In the genomic region with DNA sequence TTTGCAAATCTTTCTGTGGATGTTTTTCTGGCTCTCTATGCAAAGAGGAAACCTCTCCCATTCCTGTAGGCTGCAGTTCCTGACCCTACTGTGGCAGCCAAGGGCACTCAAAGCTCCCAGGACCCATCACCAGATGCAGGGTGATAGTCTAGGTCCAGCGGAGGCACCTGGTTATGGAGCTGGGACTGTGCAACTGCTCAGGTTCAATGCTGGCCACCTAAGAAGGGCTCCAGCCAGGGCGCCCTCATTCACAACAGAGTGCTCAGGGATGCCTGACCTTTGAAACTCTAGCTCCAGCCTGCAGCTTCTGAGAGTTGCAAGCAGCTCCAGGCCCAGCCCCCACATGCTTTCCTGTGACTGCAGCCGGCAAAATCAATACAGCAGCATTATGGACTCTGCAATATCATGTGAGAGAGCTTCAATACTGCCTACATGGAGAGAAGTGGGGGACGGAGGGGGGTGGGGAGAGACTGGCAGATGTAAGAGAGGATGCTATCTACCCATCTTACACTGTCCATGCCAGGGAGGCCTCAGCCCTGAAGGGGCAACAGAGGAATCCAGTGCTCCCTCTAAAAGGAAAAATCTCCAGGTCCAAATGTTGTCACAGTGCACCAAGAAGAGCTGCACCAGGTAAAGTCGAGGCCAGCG, we compare ENCODE assay signal across 9 mouse cellular contexts. TPM values are rescaled to one million over a fixed set of nuclear protein-coding genes. Genes with fewer than 3 reads are reported as not detected.
DNase-seq lines count a peak whose midpoint lies in the region; ATAC-seq lines count a peak whose summit lies in the region.
"Had no signal": no experiment of that assay in that cellular context is flagged by ENCODE, and none has a peak within 500 bp of the region (broad histone marks: within the 10 kb centered on the region; RNA-seq: fewer than 3 reads in every experiment).

No protein-coding gene starts in this region.

- no peaks in the 10 kb centered on the region for H3K9me3 ChIP-seq in heart, embryonic 13.5 days
- no peaks in the 10 kb centered on the region for H3K9me3 ChIP-seq in kidney, embryonic 16.5 days (ENCODE audit: low read length)
- H3K9me3 ChIP-seq in midbrain, embryonic 14.5 days (ENCODE audit: control insufficient read depth, low read length) = no peaks in the 10 kb centered on the region

- H3K27ac ChIP-seq in heart, embryonic 13.5 days (replicated peaks) = peak overlapping the region; percentile 50; the same call in 1 of the 2 replicates
- H3K27ac ChIP-seq in kidney, embryonic 16.5 days (ENCODE audit: low read length) = peak overlapping the region; percentile 41
- 0 out of 2 replicates have a peak overlapping the region, but pooled peaks have one; percentile 34 for H3K27ac ChIP-seq in midbrain, embryonic 14.5 days (replicated peaks; ENCODE audit: low read depth, low read length)

- H3K4me1 ChIP-seq in heart, embryonic 13.5 days = peaks cover 34% of the 10 kb centered on the region
- peaks cover 28% of the 10 kb centered on the region for H3K4me1 ChIP-seq in kidney, embryonic 16.5 days (ENCODE audit: insufficient read depth, low read length)
- peaks cover 23% of the 10 kb centered on the region for H3K4me1 ChIP-seq in midbrain, embryonic 14.5 days (ENCODE audit: control insufficient read depth, insufficient read depth, low read length)

- peak; percentile 65 for DNase-seq in heart, adult 8-10 months (ENCODE audit: low spot score)
- no peak for DNase-seq in heart, postnatal 25 days (ENCODE audit: low spot score)
- DNase-seq in midbrain, embryonic 14.5 days = no peak
- DNase-seq in right cerebral cortex, postnatal 14 days = no peak
- no peak for DNase-seq in spleen, adult 12 weeks (ENCODE audit: low spot score)
- DNase-seq in layer of hippocampus, adult 11-12 months (ENCODE audit: low spot score) = no peak
- DNase-seq: cerebellum, postnatal 25 days had no signal

- no peak overlapping the region for H3K4me3 ChIP-seq in heart, embryonic 13.5 days
- H3K4me3 ChIP-seq in kidney, embryonic 16.5 days (ENCODE audit: low read length) = no peak overlapping the region
- H3K4me3 ChIP-seq in midbrain, embryonic 14.5 days (replicated peaks; ENCODE audit: low read depth, low read length) = no peak overlapping the region

- ATAC-seq in heart, embryonic 13.5 days (ENCODE audit: extremely low read depth, insufficient number of reproducible peaks, low FRiP score, low TSS enrichment) = no peak
- peak; percentile 89 for ATAC-seq in kidney, embryonic 16.5 days (ENCODE audit: low FRiP score, low TSS enrichment)
- no peak for ATAC-seq in midbrain, embryonic 14.5 days (ENCODE audit: low FRiP score, low TSS enrichment)

- H3K4me2 ChIP-seq in heart, embryonic 13.5 days = no peak overlapping the region
- no peak overlapping the region for H3K4me2 ChIP-seq in kidney, embryonic 16.5 days (replicated peaks; ENCODE audit: low read depth, low read length)
- H3K4me2 ChIP-seq in midbrain, embryonic 14.5 days (ENCODE audit: low read length) = 0 out of 2 replicates have a peak overlapping the region, but pooled peaks have one; percentile 1

- H3K27me3 ChIP-seq in heart, embryonic 13.5 days (replicated peaks) = no peaks in the 10 kb centered on the region
- no peaks in the 10 kb centered on the region for H3K27me3 ChIP-seq in kidney, embryonic 16.5 days (ENCODE audit: insufficient read depth, low read length)
- H3K27me3 ChIP-seq in midbrain, embryonic 14.5 days (ENCODE audit: control insufficient read depth, insufficient read depth, low read length) = no peaks in the 10 kb centered on the region

- H3K9ac ChIP-seq in heart, embryonic 13.5 days = peak overlapping the region; percentile 25; the same call in 1 of the 2 replicates
- H3K9ac ChIP-seq in kidney, embryonic 16.5 days (replicated peaks; ENCODE audit: low read length) = no peak overlapping the region
- no peak overlapping the region for H3K9ac ChIP-seq in midbrain, embryonic 14.5 days (replicated peaks; ENCODE audit: low read length)

- intact Hi-C loops in heart, postnatal 25 days (cut with DNase I) = no loop called here

- WGBS in heart, embryonic 13.5 days = 55% methylated on average over 6 of the region's 6 CpGs
- WGBS in kidney, embryonic 16.5 days = 45% methylated on average over 6 of the region's 6 CpGs
- 70% methylated on average over 6 of the region's 6 CpGs for WGBS in midbrain, embryonic 14.5 days

- H3K36me3 ChIP-seq in heart, embryonic 13.5 days = peaks cover 15% of the 10 kb centered on the region; the same call in 1 of the 2 replicates
- H3K36me3 ChIP-seq in kidney, embryonic 16.5 days (ENCODE audit: insufficient read depth, low read length) = no peaks in the 10 kb centered on the region
- peaks cover 6% of the 10 kb centered on the region; the same call in 1 of the 2 replicates for H3K36me3 ChIP-seq in midbrain, embryonic 14.5 days (ENCODE audit: control insufficient read depth, insufficient read depth, low read length)

RNA-seq across cellular contexts. Expression of gene Klf7, which starts 24.3 kb away (rescaled TPM):
- 10 to 100 TPM; 12.4 to 17.4 (median 16.4) TPM for total RNA-seq in heart, adult 8-10 months (2022)
- 10 to 100 TPM; 18.2 to 19.1 TPM for total RNA-seq in heart, postnatal 25 days (2021)
- 17.8 and 17.9 TPM in 2 replicates for polyA plus RNA-seq in heart, embryonic 13.5 days (2015; fragmentation: Nextera tagmentation; extraction: Ambion mirVana)
- polyA plus RNA-seq in kidney, embryonic 16.5 days (2015; fragmentation: Nextera tagmentation; extraction: Ambion mirVana) = 23.6 and 26.8 TPM in 2 replicates
- 86.1 and 95.5 TPM in 2 replicates for polyA plus RNA-seq in midbrain, embryonic 14.5 days (2014; fragmentation: Nextera tagmentation; extraction: Ambion mirVana)
